Mouse (Mus musculus) limb, embryonic 14.5 days (tissue): Measurements from ENCODE around the gene Clec3b. TPM values are rescaled to one million over a fixed set of nuclear protein-coding genes. Genes with fewer than 3 reads are reported as not detected.
A peak's percentile ranks its signal among the peaks of the same experiment; 100 is the strongest.

Experiments
- ATAC-seq: fragments of 200-750 bp; cut with Nextera tagmentation; 2 replicates; pipeline ENCODE4 v1.8.0; 2017; ENCODE audit warnings: low read depth, moderate number of reproducible peaks, moderate TSS enrichment; ENCODE audit not compliant: low FRiP score
- DNase-seq: peaks from one replicate; pipeline ENCODE4 v3.0.0-alpha.2; 2015; ENCODE audit warnings: low spot score
- H3K27ac ChIP-seq: fragments of 300-500 bp; sonication (generic); replicated peaks from 2 replicates; pipeline ENCODE4 v1.5.1; 2014; ENCODE audit warnings: low read depth, mild to moderate bottlenecking, low read length, moderate library complexity, mixed read lengths
- H3K27me3 ChIP-seq: fragments of 300-500 bp; sonication (generic); 2 replicates; pipeline ENCODE4 v1.6.1; 2014; ENCODE audit warnings: low read length, mixed read lengths; ENCODE audit not compliant: control insufficient read depth, insufficient read depth
- H3K36me3 ChIP-seq: fragments of 300-500 bp; sonication (generic); 2 replicates; pipeline ENCODE4 v1.6.1; 2014; ENCODE audit warnings: mild to moderate bottlenecking, low read length, moderate library complexity, mixed read lengths; ENCODE audit not compliant: control insufficient read depth, insufficient read depth
- H3K4me1 ChIP-seq: fragments of 300-500 bp; sonication (generic); 2 replicates; pipeline ENCODE4 v1.6.1; 2014; ENCODE audit warnings: antibody characterized with exemption, low read length, mixed read lengths; ENCODE audit not compliant: control insufficient read depth, insufficient read depth
- H3K4me2 ChIP-seq: fragments of 300-500 bp; sonication (generic); replicated peaks from 2 replicates; pipeline ENCODE4 v1.6.1; 2014; ENCODE audit warnings: low read depth, mild to moderate bottlenecking, low read length, moderate library complexity; ENCODE audit not compliant: severe bottlenecking
- H3K4me3 ChIP-seq: fragments of 300-500 bp; sonication (generic); replicated peaks from 2 replicates; pipeline ENCODE4 v1.5.1; 2014; ENCODE audit warnings: low read length
- H3K9ac ChIP-seq: fragments of 300-500 bp; sonication (generic); 2 replicates; pipeline ENCODE4 v1.6.1; 2014; ENCODE audit warnings: mild to moderate bottlenecking, low read depth, low read length, moderate library complexity; ENCODE audit not compliant: severe bottlenecking
- H3K9me3 ChIP-seq: fragments of 300-500 bp; sonication (generic); 2 replicates; pipeline ENCODE4 v1.6.1; 2016; ENCODE audit warnings: low read length; ENCODE audit not compliant: control insufficient read depth
- POLR2A ChIP-seq: fragments of 200-500 bp; IDR thresholded peaks from 2 replicates; pipeline ENCODE4 v1.8.0; 2012; ENCODE audit warnings: inconsistent platforms, mild to moderate bottlenecking, moderate library complexity, borderline replicate concordance; ENCODE audit not compliant: insufficient read depth, insufficient read length; ENCODE audit errors: extremely low read depth
- WGBS: fragments of 180-500 bp; shearing (Covaris S2); extraction: QIAGEN DNeasy Blood & Tissue Kit; methylation state at CpG from one replicate; pipeline ENCODE4 v1.1.7; 2014; 5-methylcytosine and 5-hydroxymethylcytosine counted together
- polyA plus RNA-seq, 2 experiments: library from polyadenylated mRNA; depleted of rRNA in 1 of 2; stranded (reverse) in 1 of 2; unstranded in 1 of 2; fragments of >200 nt; fragmentation: Nextera tagmentation in 1 of 2; extraction: Ambion mirVana in 1 of 2; gene quantifications; 2 replicates each; pipeline versions ENCODE4 v1.2.1 to v1.2.3; 2012 to 2014

The Clec3b gene
- polyA plus RNA-seq, 2 experiments: 1.6 to 21.0 TPM

DNA sequence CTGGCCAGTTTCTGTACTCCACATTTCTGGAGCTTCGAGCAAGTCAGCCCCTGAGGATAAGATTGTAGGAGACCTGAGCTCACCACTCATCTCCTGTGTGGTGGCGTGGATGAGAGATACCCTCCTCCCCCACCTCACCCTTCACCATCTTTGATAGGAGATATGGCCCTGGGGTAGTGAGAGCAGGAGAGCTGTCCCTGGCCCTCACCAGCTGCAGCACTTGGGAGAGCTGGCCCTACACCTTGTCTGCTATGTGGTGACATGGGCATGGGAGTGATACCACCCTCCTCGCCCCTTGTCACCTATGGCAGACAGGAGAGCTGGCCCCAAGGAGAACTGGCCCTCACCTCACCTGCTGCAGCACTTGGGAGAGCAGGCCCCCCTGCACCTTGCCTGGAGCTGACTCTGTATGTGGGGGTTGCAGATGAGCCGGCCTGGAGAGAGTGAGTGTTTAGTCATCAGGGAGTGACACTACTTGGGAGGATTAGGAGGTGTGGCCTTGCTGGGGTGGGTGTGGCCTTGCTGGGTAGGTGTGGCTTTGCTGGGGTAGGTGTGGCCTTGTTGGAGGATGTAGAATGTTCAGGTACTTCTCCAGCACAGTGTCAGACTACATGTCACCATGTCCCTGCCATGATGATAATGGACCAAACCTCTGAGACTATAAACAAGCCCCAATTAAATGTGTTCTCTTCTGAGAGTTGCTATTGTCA is 12.4 kb downstream of the Clec3b start:
- Histone ChIP-seq H3K4me1 (no peaks in the 10 kb centered on the region), H3K4me2 (no peak overlapping the region), H3K27me3 (no peaks in the 10 kb centered on the region), H3K36me3 (no peaks in the 10 kb centered on the region), H3K27ac (no peak overlapping the region), H3K9ac (no peak overlapping the region), H3K9me3 (no peaks in the 10 kb centered on the region), H3K4me3 (no peak overlapping the region)
- TF ChIP-seq POLR2A: no peak
- no peak for DNase-seq
- no peak for ATAC-seq
- WGBS: 83% methylated on average over 4 of the region's 4 CpGs

DNA sequence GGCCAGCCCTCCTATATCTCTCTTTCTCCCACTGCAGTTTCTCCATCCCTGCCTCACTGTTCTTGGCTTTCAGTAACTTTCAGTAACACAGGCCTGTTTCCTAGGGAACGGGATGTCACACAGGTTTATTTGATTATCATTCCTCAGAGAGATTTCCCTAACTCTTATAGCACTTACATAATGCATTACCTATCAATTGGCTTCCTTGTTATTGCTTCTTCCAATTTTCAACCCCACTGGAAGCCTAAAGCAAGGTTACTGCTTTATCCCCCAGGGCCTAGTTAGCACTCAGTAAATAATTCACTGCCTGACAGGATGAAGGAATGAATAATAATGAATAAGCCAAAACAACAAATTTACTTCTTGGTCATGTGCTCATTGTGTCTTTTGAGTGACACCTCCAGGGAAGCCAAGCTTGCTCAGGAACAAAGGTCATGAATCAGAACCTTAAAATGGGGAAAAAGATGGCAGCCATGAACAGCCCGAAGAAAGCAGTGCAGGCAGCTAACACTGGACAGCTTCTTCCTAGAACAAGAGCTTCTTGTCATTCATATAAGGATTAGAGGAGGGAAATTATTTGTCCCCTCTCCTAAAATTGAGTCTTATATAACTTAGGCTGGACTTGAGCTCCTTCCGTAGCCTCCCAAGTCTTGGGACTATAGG is 15.2 kb downstream of the Clec3b start:
- no peak for ATAC-seq
- H3K4me2 ChIP-seq: no peak overlapping the region
- no peak overlapping the region for H3K27ac ChIP-seq
- no peaks in the 10 kb centered on the region for H3K9me3 ChIP-seq
- WGBS: 68% methylated on average over 3 of the region's 3 CpGs
- no peaks in the 10 kb centered on the region for H3K4me1 ChIP-seq
- H3K36me3 ChIP-seq: no peaks in the 10 kb centered on the region
- H3K27me3 ChIP-seq: no peaks in the 10 kb centered on the region
- H3K9ac ChIP-seq: no peak overlapping the region
- H3K4me3 ChIP-seq: no peak overlapping the region
- TF ChIP-seq POLR2A: no peak
- DNase-seq: peak; percentile 41

DNA sequence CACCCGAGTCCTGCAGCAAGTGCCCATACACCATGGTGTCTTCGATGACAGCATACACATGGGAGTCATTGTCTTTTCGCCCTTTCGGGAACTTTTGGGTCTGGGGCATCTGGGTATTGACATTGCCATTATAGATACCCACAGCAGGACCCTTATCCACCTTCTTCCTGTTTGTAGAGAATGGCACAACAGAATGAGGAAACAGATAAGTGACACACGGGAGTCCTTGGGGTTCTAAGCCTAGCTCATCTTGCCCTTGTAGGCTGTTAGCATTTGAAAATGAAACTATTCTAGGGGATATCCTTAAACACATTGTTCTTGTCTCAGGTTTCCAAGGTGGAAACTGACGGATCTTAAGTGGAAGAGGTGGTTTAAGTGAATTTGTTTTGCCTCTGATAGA is 23.0 kb downstream of the Clec3b start:
- ATAC-seq (no peak), DNase-seq (no peak)
- H3K27ac ChIP-seq: no peak overlapping the region
- no peaks in the 10 kb centered on the region for H3K36me3 ChIP-seq
- no peak for TF ChIP-seq POLR2A
- WGBS: 88% methylated on average over 6 of the region's 6 CpGs
- H3K4me3 ChIP-seq: no peak overlapping the region
- H3K9me3 ChIP-seq: no peaks in the 10 kb centered on the region
- no peaks in the 10 kb centered on the region for H3K27me3 ChIP-seq
- H3K9ac ChIP-seq: no peak overlapping the region
- no peak overlapping the region for H3K4me2 ChIP-seq
- H3K4me1 ChIP-seq: no peaks in the 10 kb centered on the region

DNA sequence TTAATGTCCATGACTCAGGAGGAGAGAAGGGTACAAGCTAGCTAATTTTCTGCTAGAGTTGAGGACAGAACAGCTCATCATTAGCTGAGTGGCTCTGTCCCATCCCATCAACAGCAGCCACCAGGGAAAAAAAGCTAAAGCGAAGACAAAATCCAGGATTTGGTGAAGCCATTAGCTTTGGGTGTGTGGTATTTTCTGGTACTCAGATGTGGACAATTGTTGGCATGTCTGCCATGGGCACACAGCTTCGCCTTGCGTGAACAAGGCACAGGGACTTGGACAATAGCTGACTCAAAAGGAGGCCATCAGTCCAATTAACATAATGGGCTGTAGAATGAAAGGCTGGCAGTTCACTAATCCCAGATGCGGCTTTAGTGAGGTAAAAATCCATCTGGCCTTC is 23.6 kb downstream of the Clec3b start:
- no peaks in the 10 kb centered on the region for H3K27me3 ChIP-seq
- no peaks in the 10 kb centered on the region for H3K36me3 ChIP-seq
- H3K4me3 ChIP-seq: no peak overlapping the region
- H3K4me2 ChIP-seq: no peak overlapping the region
- WGBS: 53% methylated on average over 4 of the region's 4 CpGs
- H3K27ac ChIP-seq: no peak overlapping the region
- TF ChIP-seq POLR2A: no peak
- no peak overlapping the region for H3K9ac ChIP-seq
- ATAC-seq: no peak
- H3K4me1 ChIP-seq: no peaks in the 10 kb centered on the region
- DNase-seq: no peak
- H3K9me3 ChIP-seq: no peaks in the 10 kb centered on the region

DNA sequence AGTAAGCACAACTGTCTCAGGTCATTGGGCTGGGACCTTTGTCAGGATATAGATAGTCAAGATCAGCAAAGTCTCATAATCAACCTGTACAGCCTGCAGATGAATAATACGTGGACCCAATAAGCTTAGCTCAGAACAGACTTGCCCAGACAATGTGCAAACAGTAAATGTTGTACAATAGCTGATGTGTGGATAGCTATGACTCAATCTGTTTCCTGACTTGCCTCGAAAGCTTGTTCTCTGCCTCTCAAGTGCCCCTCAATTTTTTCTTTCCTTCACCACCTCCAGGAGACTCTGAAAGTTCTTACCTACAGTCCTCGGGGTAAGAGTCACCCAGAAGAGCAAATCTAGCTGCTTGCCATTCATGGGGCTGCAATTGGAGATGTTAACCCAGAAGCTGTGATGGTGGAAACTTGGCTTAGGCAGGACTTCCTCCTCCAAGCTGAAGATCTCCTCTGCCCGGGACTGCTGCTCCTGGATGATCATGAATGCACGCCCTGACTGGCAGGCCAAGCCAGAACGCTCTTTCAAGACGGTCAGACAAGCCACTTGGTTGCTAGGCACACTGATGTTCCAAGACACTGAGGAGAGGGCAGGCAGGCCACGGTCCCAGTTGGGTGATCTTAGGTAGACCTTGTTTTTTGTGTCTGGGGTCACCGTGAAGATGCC is 26.8 kb downstream of the Clec3b start:
- no peak overlapping the region for H3K4me3 ChIP-seq
- no peaks in the 10 kb centered on the region for H3K9me3 ChIP-seq
- no peak overlapping the region for H3K27ac ChIP-seq
- H3K27me3 ChIP-seq: no peaks in the 10 kb centered on the region
- no peak for DNase-seq
- H3K36me3 ChIP-seq: no peaks in the 10 kb centered on the region
- no peak overlapping the region for H3K4me2 ChIP-seq
- no peak for ATAC-seq
- no peak for TF ChIP-seq POLR2A
- WGBS: 88% methylated on average over 9 of the region's 9 CpGs
- no peaks in the 10 kb centered on the region for H3K4me1 ChIP-seq
- H3K9ac ChIP-seq: no peak overlapping the region
